In genomic region chr8:128435749-128436148, GRCm38 (mm10) we compare ENCODE assay signal across 23 mouse cellular contexts.
A peak's percentile ranks its signal among the peaks of the same experiment; 100 is the strongest.
DNase-seq lines count a peak whose midpoint lies in the region; ATAC-seq and TF ChIP-seq lines count a peak whose summit lies in the region.
"Had no signal": no experiment of that assay in that cellular context is flagged by ENCODE, and none has a peak within 500 bp of the region (broad histone marks: within the 10 kb centered on the region; RNA-seq: fewer than 3 reads in every experiment).

No protein-coding gene starts in this region.

- no peaks in the 10 kb centered on the region for H3K9me3 ChIP-seq in heart, embryonic 12.5 days (replicated peaks)
- H3K9me3 ChIP-seq in heart, postnatal 0 days (replicated peaks; ENCODE audit: control insufficient read depth, low read length), result no peaks in the 10 kb centered on the region
- H3K9me3 ChIP-seq: embryonic facial prominence, embryonic 15.5 days; forebrain, embryonic 10.5 days; hindbrain, embryonic 10.5 days; intestine, embryonic 15.5 days had no signal

- H3K4me1 ChIP-seq in heart, adult 2 months (ENCODE audit: control insufficient read depth, insufficient read depth, low read length), result peaks cover 20% of the 10 kb centered on the region
- peaks cover 20% of the 10 kb centered on the region for H3K4me1 ChIP-seq in heart, embryonic 12.5 days (replicated peaks)
- H3K4me1 ChIP-seq in heart, postnatal 0 days (ENCODE audit: control insufficient read depth, insufficient read depth), result peaks cover 15% of the 10 kb centered on the region
- H3K4me1 ChIP-seq in brown adipose tissue, adult 24 weeks (ENCODE audit: control insufficient read depth, insufficient read depth, insufficient read length, low read length), result peaks cover 25% of the 10 kb centered on the region
- H3K4me1 ChIP-seq: embryonic facial prominence, embryonic 15.5 days; hindbrain, embryonic 10.5 days; intestine, embryonic 15.5 days had no signal

- H3K4me2 ChIP-seq in heart, embryonic 12.5 days, result no peak overlapping the region
- H3K4me2 ChIP-seq in heart, postnatal 0 days (ENCODE audit: low read depth, low read length), result no peak overlapping the region
- H3K4me2 ChIP-seq: embryonic facial prominence, embryonic 15.5 days; hindbrain, embryonic 14.5 days; intestine, embryonic 15.5 days had no signal

- no peak for DNase-seq in heart, adult 2 months
- no peak for DNase-seq in heart, postnatal 0 days (ENCODE audit: low spot score)
- DNase-seq in heart, adult 8-10 months (ENCODE audit: low spot score), result no peak
- DNase-seq in retina, embryonic 14.5 days (ENCODE audit: low spot score), result no peak
- DNase-seq: adrenal gland, postnatal 14 days; cerebellum, adult 2 months; cerebellum, postnatal 14 days; embryo, embryonic 11 days; gastrocnemius, postnatal 10 days; kidney, adult 18-20 months had no signal

- WGBS in heart, adult 2 months, result 46% methylated on average over 4 of the region's 4 CpGs
- 61% methylated on average over 4 of the region's 4 CpGs for WGBS in heart, embryonic 12.5 days
- WGBS in heart, postnatal 0 days, result 43% methylated on average over 4 of the region's 4 CpGs

- no peak overlapping the region for H3K4me3 ChIP-seq in heart, adult 2 months
- no peak overlapping the region for H3K4me3 ChIP-seq in heart, embryonic 12.5 days
- H3K4me3 ChIP-seq in heart, postnatal 0 days (ENCODE audit: low read depth, low read length), result no peak overlapping the region
- H3K4me3 ChIP-seq in brown adipose tissue, adult 24 weeks (ENCODE audit: insufficient read depth, low read depth, low read length), result no peak overlapping the region
- H3K4me3 ChIP-seq: embryonic facial prominence, embryonic 15.5 days; erythroblast, embryonic 14.5 days; forebrain, embryonic 10.5 days; hindbrain, embryonic 10.5 days; intestine, embryonic 15.5 days had no signal

- TF ChIP-seq EP300 in heart, adult 2 months (IDR thresholded peaks at IDR 0.05; ENCODE audit: insufficient read depth, low read depth, low read length), result no peak
- no peak for TF ChIP-seq EP300 in heart, postnatal 0 days (IDR thresholded peaks at IDR 0.05; ENCODE audit: low read depth)

- peaks cover 2% of the 10 kb centered on the region for H3K79me2 ChIP-seq in heart, adult 2 months (replicated peaks; ENCODE audit: control insufficient read depth, insufficient read depth, low read length)

- TF ChIP-seq CTCF in heart, adult 2 months (IDR thresholded peaks at IDR 0.05), result no peak
- no peak for TF ChIP-seq CTCF in heart, postnatal 0 days (IDR thresholded peaks at IDR 0.05; ENCODE audit: low read depth)

- peaks cover 77% of the 10 kb centered on the region for H3K36me3 ChIP-seq in heart, adult 2 months (ENCODE audit: control insufficient read depth, insufficient read depth, low read length)
- H3K36me3 ChIP-seq in heart, embryonic 12.5 days, result peaks cover 81% of the 10 kb centered on the region
- peaks cover 87% of the 10 kb centered on the region for H3K36me3 ChIP-seq in heart, postnatal 0 days (replicated peaks; ENCODE audit: control insufficient read depth, insufficient read depth, low read length)
- H3K36me3 ChIP-seq: forebrain, embryonic 10.5 days had no signal

- no peak overlapping the region for H3K9ac ChIP-seq in heart, adult 2 months (ENCODE audit: low read depth, low read length)
- H3K9ac ChIP-seq in heart, embryonic 12.5 days, result no peak overlapping the region
- H3K9ac ChIP-seq in heart, postnatal 0 days (replicated peaks; ENCODE audit: low read depth, low read length), result no peak overlapping the region
- H3K9ac ChIP-seq: embryonic facial prominence, embryonic 15.5 days; hindbrain, embryonic 14.5 days; intestine, embryonic 15.5 days had no signal

- ATAC-seq in heart, embryonic 12.5 days (ENCODE audit: insufficient number of reproducible peaks, low FRiP score), result no peak
- no peak for ATAC-seq in heart, postnatal 0 days (ENCODE audit: insufficient read depth, low read depth)
- ATAC-seq in megakaryocyte, adult 5-6 weeks (ENCODE audit: poor library complexity, severe bottlenecking), result 0 out of 2 replicates have a peak, but pooled peaks have one; percentile 3
- ATAC-seq: activated CD4-positive, CD25-positive, alpha-beta regulatory T cell, adult 4 months; forebrain, embryonic 14.5 days; intestine, embryonic 15.5 days; Patski had no signal

- intact Hi-C loops in heart, adult 2 months (cut with DNase I), result loop anchor here (5.0 kb wide), 2 partner anchors 52 to 63 kb away; no protein-coding TSS in a partner anchor

- H3K27me3 ChIP-seq in heart, adult 2 months (ENCODE audit: control insufficient read depth, insufficient read depth, low read length), result no peaks in the 10 kb centered on the region
- no peaks in the 10 kb centered on the region for H3K27me3 ChIP-seq in heart, embryonic 12.5 days (replicated peaks)
- no peaks in the 10 kb centered on the region for H3K27me3 ChIP-seq in heart, postnatal 0 days (ENCODE audit: control insufficient read depth, insufficient read depth, low read length)
- H3K27me3 ChIP-seq: CH12.LX; embryonic facial prominence, embryonic 15.5 days; intestine, embryonic 15.5 days; Patski had no signal

- no peak for TF ChIP-seq POLR2A in heart, adult 2 months (IDR thresholded peaks at IDR 0.05; ENCODE audit: insufficient read depth, low read depth, low read length)

- peak overlapping the region; percentile 72 for H3K27ac ChIP-seq in heart, adult 2 months
- H3K27ac ChIP-seq in heart, embryonic 12.5 days (ENCODE audit: poor library complexity, severe bottlenecking), result no peak overlapping the region
- peak overlapping the region; percentile 79 for H3K27ac ChIP-seq in heart, postnatal 0 days (ENCODE audit: low read depth)
- H3K27ac ChIP-seq in brown adipose tissue, adult 24 weeks (replicated peaks; ENCODE audit: low read depth, low read length), result peak overlapping the region; percentile 99
- H3K27ac ChIP-seq: embryonic facial prominence, embryonic 15.5 days; forebrain, embryonic 10.5 days; hindbrain, embryonic 10.5 days; hindbrain, embryonic 14.5 days; intestine, embryonic 15.5 days had no signal
